Mouse (Mus musculus): Measurements from ENCODE around the gene Tspear.
A peak's percentile ranks its signal among the peaks of the same experiment; 100 is the strongest.

GRCm38 (mm10) chr10:77886007-77886747 is 199.8 kb downstream of the Tspear start:
- TF ChIP-seq CTCF (IDR thresholded peaks at IDR 0.05; ENCODE audit: borderline replicate concordance, extremely low read depth, insufficient read depth, insufficient read length) (peak; percentile 33; the same call in 1 of the 2 replicates), POLR2A (IDR thresholded peaks at IDR 0.05; ENCODE audit: borderline replicate concordance, extremely low read depth, insufficient read depth, insufficient read length, poor library complexity, severe bottlenecking) (no peak)

Measured in brain, embryonic 14.5 days (tissue).